Mouse (Mus musculus): ENCODE results near the gene Tctex1d4. TPM values are rescaled to one million over a fixed set of nuclear protein-coding genes. Genes with fewer than 3 reads are reported as not detected.

Tctex1d4 gene
- polyA plus RNA-seq, 1 experiment = not detected

- Histone ChIP-seq H3K27ac (replicated peaks; ENCODE audit: low read depth, low read length) (no peak overlapping the region), H3K4me1 (ENCODE audit: control insufficient read depth, insufficient read depth, insufficient read length, low read length) (no peaks in the 10 kb centered on the region; the same call in 1 of the 2 replicates), H3K4me3 (ENCODE audit: insufficient read depth, low read depth, low read length) (no peak overlapping the region)
Observed at GRCm38 (mm10) chr4:117161183-117161582, 34.6 kb downstream of the Tctex1d4 start.

GRCm38 (mm10) chr4:117169936-117170335 lies 43.3 kb downstream of the Tctex1d4 start:
- Histone ChIP-seq H3K4me1 (ENCODE audit: control insufficient read depth, insufficient read depth, insufficient read length, low read length) (no peaks in the 10 kb centered on the region), H3K27ac (replicated peaks; ENCODE audit: low read depth, low read length) (no peak overlapping the region), H3K4me3 (ENCODE audit: insufficient read depth, low read depth, low read length) (no peak overlapping the region)

Other genes starting within 250 kb of the Tctex1d4 start
- 0.79 and 1.2 TPM in 2 replicates for gene Zswim5, start 249.4 kb upstream of the Tctex1d4 start, polyA plus RNA-seq (2012; ENCODE audit: insufficient read depth, insufficient read length, missing spikeins)
- 97.3 and 145 TPM in 2 replicates for gene Urod, start 132.4 kb upstream of the Tctex1d4 start, polyA plus RNA-seq (2012; ENCODE audit: insufficient read depth, insufficient read length, missing spikeins)
- gene Hectd3, start 131.5 kb upstream of the Tctex1d4 start, polyA plus RNA-seq (2012; ENCODE audit: insufficient read depth, insufficient read length, missing spikeins) = 12.9 and 15.5 TPM in 2 replicates
- 22.6 TPM in 2 replicates for gene Eif2b3, start 107.4 kb upstream of the Tctex1d4 start, polyA plus RNA-seq (2012; ENCODE audit: insufficient read depth, insufficient read length, missing spikeins)
- 1.2 and 1.5 TPM in 2 replicates for gene Ptch2, start 30.7 kb upstream of the Tctex1d4 start, polyA plus RNA-seq (2012; ENCODE audit: insufficient read depth, insufficient read length, missing spikeins)
- 1.8 TPM in 1 of 2 replicates, not detected in the other for gene Btbd19, start 1.1 kb upstream of the Tctex1d4 start, polyA plus RNA-seq (2012; ENCODE audit: insufficient read depth, insufficient read length, missing spikeins)
- gene Plk3, start 7.2 kb downstream of the Tctex1d4 start, polyA plus RNA-seq (2012; ENCODE audit: insufficient read depth, insufficient read length, missing spikeins) = 0.71 and 2.5 TPM in 2 replicates
- gene Rps8, start 29.4 kb downstream of the Tctex1d4 start, polyA plus RNA-seq (2012; ENCODE audit: insufficient read depth, insufficient read length, missing spikeins) = 544 and 683 TPM in 2 replicates
- gene Kif2c, start 55.8 kb downstream of the Tctex1d4 start, polyA plus RNA-seq (2012; ENCODE audit: insufficient read depth, insufficient read length, missing spikeins) = not detected in 2 replicates
- gene Tmem53, start 125.2 kb downstream of the Tctex1d4 start, polyA plus RNA-seq (2012; ENCODE audit: insufficient read depth, insufficient read length, missing spikeins) = 26.6 and 35.1 TPM in 2 replicates
- gene Armh1, start 125.3 kb downstream of the Tctex1d4 start, polyA plus RNA-seq (2012; ENCODE audit: insufficient read depth, insufficient read length, missing spikeins) = not detected in 2 replicates